In genomic region chr7:64065529-64066247, GRCm38 (mm10) we compare ENCODE assay signal across 10 mouse cellular contexts.
A peak's percentile ranks its signal among the peaks of the same experiment; 100 is the strongest.
DNase-seq lines count a peak whose midpoint lies in the region; ATAC-seq lines count a peak whose summit lies in the region.
"Had no signal": no experiment of that assay in that cellular context is flagged by ENCODE, and none has a peak within 500 bp of the region (broad histone marks: within the 10 kb centered on the region; RNA-seq: fewer than 3 reads in every experiment).

No protein-coding gene starts in this region.

- peak; percentile 79 to 81 for DNase-seq in cerebellum, postnatal 10 days
- DNase-seq in cerebellum, adult 9-10 months: no peak
- peak; percentile 14 for DNase-seq in NIH3T3 (ENCODE audit: low read depth)
- DNase-seq in layer of hippocampus, adult 8-10 months (ENCODE audit: low spot score in 2 of 2): peak; percentile 94
- DNase-seq in lung, postnatal 14 days: peak; percentile 72
- DNase-seq: thymus, adult 2 months had no signal

- H3K27ac ChIP-seq in intestine, embryonic 15.5 days: no peak overlapping the region
- H3K27ac ChIP-seq in kidney, embryonic 14.5 days (ENCODE audit: low read depth, low read length): no peak overlapping the region
- H3K27ac ChIP-seq: midbrain, embryonic 12.5 days had no signal

- no peak overlapping the region for H3K4me3 ChIP-seq in intestine, embryonic 15.5 days (replicated peaks)
- H3K4me3 ChIP-seq in kidney, embryonic 14.5 days (ENCODE audit: low read length): no peak overlapping the region
- H3K4me3 ChIP-seq: midbrain, embryonic 12.5 days had no signal

- no peak overlapping the region for H3K9ac ChIP-seq in intestine, embryonic 15.5 days
- H3K9ac ChIP-seq in kidney, embryonic 14.5 days (ENCODE audit: low read depth, low read length): no peak overlapping the region
- H3K9ac ChIP-seq: midbrain, embryonic 12.5 days had no signal

- H3K4me1 ChIP-seq in intestine, embryonic 15.5 days (replicated peaks): no peaks in the 10 kb centered on the region
- H3K4me1 ChIP-seq in kidney, embryonic 14.5 days (ENCODE audit: control insufficient read depth, insufficient read depth, low read length): no peaks in the 10 kb centered on the region
- H3K4me1 ChIP-seq: midbrain, embryonic 12.5 days had no signal

- no peak for ATAC-seq in intestine, embryonic 15.5 days
- ATAC-seq in kidney, embryonic 14.5 days (ENCODE audit: low FRiP score, low TSS enrichment): no peak
- no peak for ATAC-seq in erythroblast, adult 5-6 weeks (replicated peaks; ENCODE audit: low FRiP score, poor library complexity, severe bottlenecking)

- no peaks in the 10 kb centered on the region for H3K36me3 ChIP-seq in intestine, embryonic 15.5 days
- H3K36me3 ChIP-seq in kidney, embryonic 14.5 days (ENCODE audit: control insufficient read depth, insufficient read depth, low read length): no peaks in the 10 kb centered on the region
- H3K36me3 ChIP-seq: midbrain, embryonic 12.5 days had no signal

- no peaks in the 10 kb centered on the region for H3K9me3 ChIP-seq in intestine, embryonic 15.5 days
- no peaks in the 10 kb centered on the region for H3K9me3 ChIP-seq in kidney, embryonic 14.5 days (ENCODE audit: control insufficient read depth, low read length)
- H3K9me3 ChIP-seq: midbrain, embryonic 12.5 days had no signal

- 87% methylated on average over 23 of the region's 23 CpGs for WGBS in intestine, embryonic 15.5 days
- 91% methylated on average over 23 of the region's 23 CpGs for WGBS in kidney, embryonic 14.5 days

- no peaks in the 10 kb centered on the region for H3K27me3 ChIP-seq in intestine, embryonic 15.5 days (replicated peaks)
- no peaks in the 10 kb centered on the region for H3K27me3 ChIP-seq in kidney, embryonic 14.5 days (ENCODE audit: control insufficient read depth, insufficient read depth, low read length)
- H3K27me3 ChIP-seq: midbrain, embryonic 12.5 days had no signal

- no peak overlapping the region for H3K4me2 ChIP-seq in intestine, embryonic 15.5 days (replicated peaks)
- no peak overlapping the region for H3K4me2 ChIP-seq in kidney, embryonic 14.5 days (replicated peaks; ENCODE audit: low read depth, low read length)
- H3K4me2 ChIP-seq: midbrain, embryonic 12.5 days had no signal
